Mouse (Mus musculus): Measurements from ENCODE around the gene Dnajb3. TPM values are rescaled to one million over a fixed set of nuclear protein-coding genes. Genes with fewer than 3 reads are reported as not detected.

The Dnajb3 gene
- polyA plus RNA-seq, 1 experiment from 2014 or later: 11.6 TPM

- H3K4me1 ChIP-seq (ENCODE audit: control insufficient read depth, insufficient read depth, low read depth, low read length): no peaks in the 10 kb centered on the region
- ATAC-seq: no peak
- no peak overlapping the region for H3K4me2 ChIP-seq (ENCODE audit: low read length)
- no peaks in the 10 kb centered on the region for H3K27me3 ChIP-seq (replicated peaks; ENCODE audit: control insufficient read depth, insufficient read depth, low read length)
- H3K9ac ChIP-seq (ENCODE audit: low read depth, low read length): no peak overlapping the region
- no peaks in the 10 kb centered on the region for H3K36me3 ChIP-seq (ENCODE audit: control insufficient read depth, insufficient read depth, low read length)
- WGBS: 81% methylated on average over 6 of the region's 6 CpGs
- H3K4me3 ChIP-seq (ENCODE audit: low read length): no peak overlapping the region
- no peak overlapping the region for H3K27ac ChIP-seq (ENCODE audit: low read depth, low read length)
- H3K9me3 ChIP-seq (ENCODE audit: control insufficient read depth, low read length): peaks cover 90% of the 10 kb centered on the region
Observed at GRCm38 (mm10) chr1:88245881-88246280, 40.3 kb upstream of the Dnajb3 start.

GRCm38 (mm10) chr1:88243861-88244260, 38.3 kb upstream of the Dnajb3 start:
- H3K36me3 ChIP-seq (ENCODE audit: control insufficient read depth, insufficient read depth, low read length): no peaks in the 10 kb centered on the region
- H3K9me3 ChIP-seq (ENCODE audit: control insufficient read depth, low read length): peaks cover 90% of the 10 kb centered on the region
- no peak overlapping the region for H3K4me3 ChIP-seq (ENCODE audit: low read length)
- no peaks in the 10 kb centered on the region for H3K27me3 ChIP-seq (replicated peaks; ENCODE audit: control insufficient read depth, insufficient read depth, low read length)
- no peak for ATAC-seq
- H3K9ac ChIP-seq (ENCODE audit: low read depth, low read length): no peak overlapping the region
- WGBS: 69% methylated on average over 5 of the region's 5 CpGs
- H3K4me1 ChIP-seq (ENCODE audit: control insufficient read depth, insufficient read depth, low read depth, low read length): no peaks in the 10 kb centered on the region
- no peak overlapping the region for H3K27ac ChIP-seq (ENCODE audit: low read depth, low read length)
- no peak overlapping the region for H3K4me2 ChIP-seq (ENCODE audit: low read length)

- Histone ChIP-seq H3K27me3 (replicated peaks; ENCODE audit: control insufficient read depth, insufficient read depth, low read length) (no peaks in the 10 kb centered on the region), H3K4me3 (ENCODE audit: low read length) (no peak overlapping the region), H3K27ac (ENCODE audit: low read depth, low read length) (no peak overlapping the region), H3K9me3 (ENCODE audit: control insufficient read depth, low read length) (peaks cover 90% of the 10 kb centered on the region), H3K4me2 (ENCODE audit: low read length) (no peak overlapping the region), H3K9ac (ENCODE audit: low read depth, low read length) (no peak overlapping the region), H3K4me1 (ENCODE audit: control insufficient read depth, insufficient read depth, low read depth, low read length) (no peaks in the 10 kb centered on the region), H3K36me3 (ENCODE audit: control insufficient read depth, insufficient read depth, low read length) (no peaks in the 10 kb centered on the region)
- WGBS: 75% methylated on average over 4 of the region's 4 CpGs
- no peak for ATAC-seq
Observed at GRCm38 (mm10) chr1:88240579-88240978, 35.0 kb upstream of the Dnajb3 start.

- no peak for ATAC-seq
- Histone ChIP-seq H3K36me3 (ENCODE audit: control insufficient read depth, insufficient read depth, low read length) (no peaks in the 10 kb centered on the region), H3K4me2 (ENCODE audit: low read length) (no peak overlapping the region), H3K27me3 (replicated peaks; ENCODE audit: control insufficient read depth, insufficient read depth, low read length) (no peaks in the 10 kb centered on the region), H3K27ac (ENCODE audit: low read depth, low read length) (no peak overlapping the region), H3K4me3 (ENCODE audit: low read length) (no peak overlapping the region), H3K4me1 (ENCODE audit: control insufficient read depth, insufficient read depth, low read depth, low read length) (no peaks in the 10 kb centered on the region), H3K9me3 (ENCODE audit: control insufficient read depth, low read length) (peaks cover 90% of the 10 kb centered on the region), H3K9ac (ENCODE audit: low read depth, low read length) (no peak overlapping the region)
- WGBS: 77% methylated on average over 5 of the region's 5 CpGs
Observed at GRCm38 (mm10) chr1:88240072-88240471, 34.5 kb upstream of the Dnajb3 start.

- Histone ChIP-seq H3K27ac (ENCODE audit: low read depth, low read length) (no peak overlapping the region), H3K36me3 (ENCODE audit: control insufficient read depth, insufficient read depth, low read length) (no peaks in the 10 kb centered on the region), H3K27me3 (replicated peaks; ENCODE audit: control insufficient read depth, insufficient read depth, low read length) (no peaks in the 10 kb centered on the region), H3K9me3 (ENCODE audit: control insufficient read depth, low read length) (peaks cover 92% of the 10 kb centered on the region), H3K4me3 (ENCODE audit: low read length) (no peak overlapping the region), H3K9ac (ENCODE audit: low read depth, low read length) (no peak overlapping the region), H3K4me1 (ENCODE audit: control insufficient read depth, insufficient read depth, low read depth, low read length) (no peaks in the 10 kb centered on the region), H3K4me2 (ENCODE audit: low read length) (no peak overlapping the region)
- 81% methylated on average over 6 of the region's 6 CpGs for WGBS
- 0 out of 2 replicates have a peak, but pooled peaks have one; percentile 5 for ATAC-seq
Observed at GRCm38 (mm10) chr1:88238771-88239170, 33.2 kb upstream of the Dnajb3 start.

GRCm38 (mm10) chr1:88237311-88237710, 31.7 kb upstream of the Dnajb3 start:
- no peak for ATAC-seq
- H3K4me1 ChIP-seq (ENCODE audit: control insufficient read depth, insufficient read depth, low read depth, low read length): no peaks in the 10 kb centered on the region
- no peak overlapping the region for H3K4me2 ChIP-seq (ENCODE audit: low read length)
- H3K27ac ChIP-seq (ENCODE audit: low read depth, low read length): no peak overlapping the region
- no peak overlapping the region for H3K9ac ChIP-seq (ENCODE audit: low read depth, low read length)
- 77% methylated on average over 5 of the region's 5 CpGs for WGBS
- H3K9me3 ChIP-seq (ENCODE audit: control insufficient read depth, low read length): peaks cover 95% of the 10 kb centered on the region
- H3K27me3 ChIP-seq (replicated peaks; ENCODE audit: control insufficient read depth, insufficient read depth, low read length): no peaks in the 10 kb centered on the region
- no peaks in the 10 kb centered on the region for H3K36me3 ChIP-seq (ENCODE audit: control insufficient read depth, insufficient read depth, low read length)
- no peak overlapping the region for H3K4me3 ChIP-seq (ENCODE audit: low read length)

GRCm38 (mm10) chr1:88235894-88236415, 30.4 kb upstream of the Dnajb3 start:
- H3K27me3 ChIP-seq (replicated peaks; ENCODE audit: control insufficient read depth, insufficient read depth, low read length): no peaks in the 10 kb centered on the region
- H3K4me1 ChIP-seq (ENCODE audit: control insufficient read depth, insufficient read depth, low read depth, low read length): no peaks in the 10 kb centered on the region
- no peak overlapping the region for H3K27ac ChIP-seq (ENCODE audit: low read depth, low read length)
- 61% methylated on average over 4 of the region's 4 CpGs for WGBS
- no peak for ATAC-seq
- H3K36me3 ChIP-seq (ENCODE audit: control insufficient read depth, insufficient read depth, low read length): no peaks in the 10 kb centered on the region
- H3K4me3 ChIP-seq (ENCODE audit: low read length): no peak overlapping the region
- peaks cover 98% of the 10 kb centered on the region for H3K9me3 ChIP-seq (ENCODE audit: control insufficient read depth, low read length)
- H3K4me2 ChIP-seq (ENCODE audit: low read length): no peak overlapping the region
- no peak overlapping the region for H3K9ac ChIP-seq (ENCODE audit: low read depth, low read length)

GRCm38 (mm10) chr1:88235046-88235893, 29.7 kb upstream of the Dnajb3 start:
- H3K27ac ChIP-seq (ENCODE audit: low read depth, low read length): no peak overlapping the region
- H3K27me3 ChIP-seq (replicated peaks; ENCODE audit: control insufficient read depth, insufficient read depth, low read length): no peaks in the 10 kb centered on the region
- 0 out of 2 replicates have a peak, but pooled peaks have one; percentile 12 for ATAC-seq
- H3K4me1 ChIP-seq (ENCODE audit: control insufficient read depth, insufficient read depth, low read depth, low read length): no peaks in the 10 kb centered on the region
- no peak overlapping the region for H3K9ac ChIP-seq (ENCODE audit: low read depth, low read length)
- no peaks in the 10 kb centered on the region for H3K36me3 ChIP-seq (ENCODE audit: control insufficient read depth, insufficient read depth, low read length)
- no peak overlapping the region for H3K4me3 ChIP-seq (ENCODE audit: low read length)
- 67% methylated on average over 11 of the region's 11 CpGs for WGBS
- peaks cover 98% of the 10 kb centered on the region for H3K9me3 ChIP-seq (ENCODE audit: control insufficient read depth, low read length)
- H3K4me2 ChIP-seq (ENCODE audit: low read length): no peak overlapping the region

- ATAC-seq: no peak
- WGBS: 42% methylated on average over 5 of the region's 5 CpGs
Observed at GRCm38 (mm10) chr1:88234646-88235045, 29.1 kb upstream of the Dnajb3 start.

More at GRCm38 (mm10) chr1:88234646-88235045, 29.1 kb upstream of the Dnajb3 start:
- no peak overlapping the region for H3K9ac ChIP-seq (ENCODE audit: low read depth, low read length)
- no peak overlapping the region for H3K4me3 ChIP-seq (ENCODE audit: low read length)
- no peaks in the 10 kb centered on the region for H3K36me3 ChIP-seq (ENCODE audit: control insufficient read depth, insufficient read depth, low read length)
- H3K27me3 ChIP-seq (replicated peaks; ENCODE audit: control insufficient read depth, insufficient read depth, low read length): no peaks in the 10 kb centered on the region
- H3K27ac ChIP-seq (ENCODE audit: low read depth, low read length): no peak overlapping the region
- H3K9me3 ChIP-seq (ENCODE audit: control insufficient read depth, low read length): peaks cover 98% of the 10 kb centered on the region
- no peak overlapping the region for H3K4me2 ChIP-seq (ENCODE audit: low read length)
- H3K4me1 ChIP-seq (ENCODE audit: control insufficient read depth, insufficient read depth, low read depth, low read length): no peaks in the 10 kb centered on the region

Data from hindbrain, embryonic 16.5 days (tissue).